In the genomic region with DNA sequence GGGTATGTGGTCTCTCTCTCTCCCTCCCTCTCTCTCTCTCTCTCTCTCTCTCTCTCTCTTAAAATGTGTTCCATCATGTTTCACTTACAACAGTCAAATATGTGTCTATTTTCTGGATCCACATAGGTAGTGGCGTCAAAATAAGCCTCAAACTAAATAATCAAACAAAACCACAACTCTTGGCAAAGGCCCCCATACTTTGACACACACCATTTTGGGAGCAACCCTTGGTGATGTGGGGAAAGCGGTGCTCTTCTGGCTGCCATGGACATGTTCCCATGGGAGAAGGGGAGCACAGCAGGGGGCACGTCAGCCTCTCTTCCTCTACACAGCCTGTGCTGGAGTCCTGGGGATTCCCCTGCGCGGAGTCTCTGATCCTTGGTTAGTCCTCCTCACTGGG, we compare ENCODE assay signal across 12 mouse cellular contexts.
"Had no signal": no experiment of that assay in that cellular context is flagged by ENCODE, and none has a peak within 500 bp of the region (broad histone marks: within the 10 kb centered on the region; RNA-seq: fewer than 3 reads in every experiment).

No protein-coding gene starts in this region.

- DNase-seq: lung, adult 18-20 months; midbrain, embryonic 14.5 days; right cerebral cortex, postnatal 4 days; spleen, adult 18-20 months; thymus, adult 2 months; thymus, postnatal 25 days had no signal

- H3K27ac ChIP-seq: kidney, postnatal 0 days; limb, embryonic 13.5 days; liver, embryonic 14.5 days; neural tube, embryonic 15.5 days had no signal

- H3K4me2 ChIP-seq: limb, embryonic 13.5 days; neural tube, embryonic 15.5 days had no signal

- H3K9me3 ChIP-seq: limb, embryonic 13.5 days; midbrain, embryonic 10.5 days; neural tube, embryonic 15.5 days had no signal

- H3K9ac ChIP-seq: limb, embryonic 13.5 days; liver, embryonic 14.5 days; neural tube, embryonic 15.5 days had no signal

- H3K36me3 ChIP-seq: limb, embryonic 13.5 days; midbrain, embryonic 10.5 days; neural tube, embryonic 15.5 days had no signal

- H3K27me3 ChIP-seq: limb, embryonic 13.5 days; neural tube, embryonic 15.5 days had no signal

- H3K4me3 ChIP-seq: limb, embryonic 13.5 days; midbrain, embryonic 10.5 days; myocyte; neural tube, embryonic 15.5 days had no signal
